Mouse (Mus musculus) natural killer cell, adult 2 months (primary cell): ENCODE results near the gene Tmem9.

Experiments
- DNase-seq, 2 experiments: peaks; one replicate each; pipeline ENCODE4 v3.0.0; 2022; ENCODE audit warnings: low spot score in 2 of 2

Tmem9 gene

GRCm38 (mm10) chr1:136007211-136008158, at the start of gene Tmem9:
TSS of gene Tmem9 (plus strand) at chr1:136008150.
- peak; percentile 4 to 24 for DNase-seq

DNA sequence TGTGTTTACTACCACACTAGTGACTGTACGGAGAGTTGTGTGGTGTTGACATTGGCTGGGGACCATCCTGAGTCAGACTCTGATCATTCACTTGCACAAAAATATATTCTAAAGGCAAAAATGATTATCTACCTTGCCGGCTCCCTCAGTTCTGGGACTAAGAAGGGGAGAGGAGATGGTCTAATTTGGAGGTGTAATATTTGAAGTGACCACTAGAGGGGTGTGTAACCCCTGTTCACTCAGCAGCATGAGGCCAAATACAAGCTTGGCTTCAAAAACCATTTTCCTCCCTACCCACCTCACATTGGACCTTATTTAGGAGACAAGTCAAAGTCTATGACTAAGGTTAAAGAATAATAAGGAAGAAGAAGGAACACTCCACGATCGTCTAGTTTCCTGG, 49.5 kb upstream of the Tmem9 start:
- DNase-seq: no peak

GRCm38 (mm10) chr1:135963177-135963576, 44.8 kb upstream of the Tmem9 start:
- DNase-seq: no peak

DNA sequence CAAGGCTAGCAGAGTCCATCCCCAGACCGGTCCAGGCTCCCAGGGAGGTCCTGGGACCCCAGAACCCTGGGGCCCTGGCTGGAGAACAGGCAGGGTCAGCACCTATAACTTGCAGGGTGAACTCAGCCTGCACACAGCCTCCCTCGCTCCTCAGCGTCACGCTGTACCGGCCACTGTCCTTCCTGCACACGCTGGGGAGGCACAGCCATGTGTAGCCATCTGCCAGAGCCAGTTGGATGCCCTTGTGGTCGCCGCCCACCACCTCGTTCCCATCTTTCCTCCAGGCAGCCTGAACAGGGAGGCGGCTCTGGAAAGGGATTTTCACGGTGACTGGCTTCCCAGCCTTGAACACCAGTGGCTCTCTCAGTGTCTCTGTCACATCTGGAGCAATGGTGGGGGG, 43.4 kb upstream of the Tmem9 start:
- DNase-seq: no peak

DNA sequence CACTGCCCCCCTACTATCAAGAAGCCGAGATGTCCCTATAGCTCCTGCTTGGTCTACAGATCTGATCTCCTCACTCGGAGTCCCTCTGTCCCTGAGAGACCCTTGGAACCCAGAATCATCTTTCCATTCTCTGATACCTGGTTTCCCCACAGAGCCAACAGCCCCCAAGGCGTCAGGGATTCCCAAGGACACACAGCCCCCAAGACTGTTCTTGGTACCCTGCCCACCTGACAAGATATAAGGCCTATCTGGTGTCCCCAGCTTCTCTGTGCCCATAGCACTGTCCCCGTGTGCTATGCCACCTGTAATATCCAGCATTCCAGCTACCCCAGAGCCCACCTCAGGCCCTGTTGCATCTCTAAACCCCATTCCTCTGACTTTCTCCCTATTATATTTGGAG, 40.2 kb upstream of the Tmem9 start:
- no peak for DNase-seq

- DNase-seq: no peak
These were observed 37.5 kb upstream of the Tmem9 start for GRCm38 (mm10) chr1:135970486-135970885.

DNA sequence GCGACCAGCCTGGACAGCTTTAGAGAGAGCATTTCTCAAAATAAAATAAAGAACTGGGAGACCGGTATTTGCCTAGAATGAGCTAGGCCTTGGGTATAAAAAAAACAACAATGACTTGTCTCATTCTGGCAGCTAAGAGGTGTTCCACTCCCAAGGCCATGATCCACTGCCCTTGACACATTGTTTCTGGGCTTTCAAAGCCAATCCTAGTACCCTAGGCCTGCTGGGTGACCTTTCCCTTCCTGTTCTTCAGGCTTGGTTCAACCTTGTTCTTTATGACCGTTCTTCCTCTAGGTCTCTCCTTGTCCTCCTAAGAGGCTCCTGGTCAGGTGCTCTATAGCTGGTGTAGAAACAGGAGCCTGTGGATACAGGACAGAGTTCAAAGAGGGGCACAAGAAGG, 35.4 kb upstream of the Tmem9 start:
- DNase-seq: no peak

- no peak for DNase-seq
These were observed 23.8 kb upstream of the Tmem9 start for GRCm38 (mm10) chr1:135984105-135984504.

DNA sequence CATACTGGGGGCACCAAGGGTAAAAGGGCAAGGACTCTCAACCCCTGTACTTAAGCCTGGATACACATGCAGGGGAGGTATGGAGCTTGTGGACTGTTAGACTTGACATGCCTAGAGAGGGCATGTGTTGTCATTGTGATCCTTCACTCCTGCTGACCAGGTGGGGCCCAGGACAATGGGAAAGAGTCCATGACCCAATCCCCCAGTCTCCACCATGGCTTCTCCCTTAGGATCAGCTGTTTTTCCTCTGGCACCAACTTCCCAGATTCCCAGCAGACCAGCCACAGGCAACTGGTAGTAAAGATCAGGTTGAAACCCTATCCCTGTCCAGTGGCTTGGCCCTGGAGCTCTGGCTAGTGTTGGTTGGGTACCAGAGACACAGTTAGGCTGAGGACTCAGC, 18.1 kb upstream of the Tmem9 start:
- DNase-seq: no peak

- no peak for DNase-seq
These were observed 14.5 kb upstream of the Tmem9 start for GRCm38 (mm10) chr1:135993470-135993869.

DNA sequence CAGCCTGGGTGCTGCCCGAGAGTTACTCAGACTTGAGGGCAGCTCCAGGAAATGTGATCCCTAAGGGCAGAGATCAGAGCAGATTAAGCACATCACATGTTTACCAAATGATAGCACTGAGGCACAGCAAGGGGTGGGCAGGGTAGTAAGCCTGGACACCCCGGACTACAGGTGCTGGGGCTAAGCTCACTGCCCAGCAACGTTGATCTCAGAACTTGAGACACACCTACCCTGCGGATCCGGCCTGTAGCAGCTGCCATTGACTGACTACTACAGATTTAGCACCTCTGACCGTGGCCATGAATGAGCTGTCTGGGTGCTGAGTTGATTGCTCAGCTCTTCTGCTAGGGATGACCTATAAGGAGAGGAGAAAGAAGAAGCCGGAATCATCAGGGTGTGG, 10.4 kb upstream of the Tmem9 start:
- no peak for DNase-seq

GRCm38 (mm10) chr1:135999720-136000287, 8.1 kb upstream of the Tmem9 start:
- no peak for DNase-seq

DNA sequence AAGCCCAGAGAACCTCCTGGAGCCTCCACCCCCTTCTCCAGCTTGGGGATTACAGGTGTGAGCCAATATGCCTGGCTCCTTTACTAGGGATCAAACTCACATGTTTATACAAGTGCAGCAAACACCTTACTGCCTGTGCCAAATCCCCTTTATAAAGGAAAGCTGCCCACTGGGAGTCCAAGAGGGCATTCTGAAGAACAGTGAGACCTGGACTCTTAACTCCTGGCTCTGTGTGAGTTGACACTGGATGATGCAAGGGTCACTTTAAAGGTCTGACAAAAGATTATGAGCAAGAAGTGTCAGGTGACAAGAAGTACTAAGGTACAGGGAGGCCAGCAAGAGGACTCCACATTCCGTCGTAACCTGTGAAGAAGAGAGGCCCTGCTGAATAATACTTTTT, 6.5 kb upstream of the Tmem9 start:
- no peak for DNase-seq

DNA sequence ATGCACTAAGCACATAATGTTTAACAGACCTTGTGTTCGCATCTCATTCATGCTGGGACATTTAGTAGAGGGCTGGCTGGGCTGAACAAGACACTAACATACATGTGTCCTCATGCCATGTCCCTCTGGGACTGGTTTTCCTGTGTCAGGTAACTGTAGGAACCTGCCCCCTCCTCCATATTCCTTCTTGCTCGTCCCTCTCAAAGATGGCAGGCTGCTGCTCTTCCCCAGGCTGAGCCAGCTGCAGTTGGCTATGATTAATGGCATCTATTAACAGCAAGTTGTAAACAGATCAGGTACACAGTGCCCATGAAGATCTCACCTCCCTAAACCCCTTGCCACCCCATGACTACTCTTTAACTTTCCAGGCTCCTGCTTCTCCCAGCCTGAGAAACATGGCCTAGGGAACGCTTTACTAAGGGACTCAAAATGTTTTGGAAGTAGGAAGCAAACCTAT, 1.6 kb upstream of the Tmem9 start, which contains the start of gene Igfn1:
Gene Igfn1, minus strand, starts transcription at position 51 of the 457 bp plus-strand sequence.
- DNase-seq: no peak

DNA sequence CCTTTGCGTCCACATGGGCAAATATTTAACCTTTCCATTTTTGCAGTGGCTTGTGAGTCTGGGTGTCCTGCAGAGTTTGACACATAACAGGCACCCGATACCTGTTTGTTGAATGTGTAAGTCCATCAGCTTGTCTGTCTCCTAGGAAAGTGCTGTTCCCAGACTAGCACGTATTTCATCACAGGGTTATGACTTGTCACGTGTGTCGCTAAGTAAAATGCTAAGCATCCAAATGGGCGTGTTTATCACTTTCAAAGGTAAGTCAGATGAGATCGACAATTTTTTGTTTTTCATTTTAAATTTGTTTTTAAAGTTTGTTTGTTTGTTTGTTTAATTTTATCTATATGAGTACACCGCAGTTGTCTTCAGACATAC, 196 bp downstream of the Tmem9 start:
- DNase-seq: no peak

DNA sequence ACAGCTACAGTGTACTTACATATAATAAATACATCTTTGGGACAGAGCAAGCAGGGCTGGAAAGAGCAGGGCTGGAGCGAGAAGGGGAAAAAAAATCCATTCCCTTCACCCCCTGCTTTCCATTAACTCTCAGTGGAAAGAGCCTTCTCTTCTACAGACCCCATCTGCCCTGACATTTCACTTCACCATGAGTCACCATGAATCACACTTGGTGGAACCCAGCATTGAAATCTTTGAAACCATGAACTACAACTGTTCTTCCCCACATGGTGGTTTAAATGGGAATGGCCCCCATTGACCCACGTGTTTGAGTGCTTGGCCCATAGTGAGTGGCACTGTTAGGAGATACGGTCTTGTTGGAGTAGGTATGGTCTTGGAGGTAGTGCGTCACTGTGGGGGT, 2.3 kb downstream of the Tmem9 start:
- DNase-seq: no peak

DNA sequence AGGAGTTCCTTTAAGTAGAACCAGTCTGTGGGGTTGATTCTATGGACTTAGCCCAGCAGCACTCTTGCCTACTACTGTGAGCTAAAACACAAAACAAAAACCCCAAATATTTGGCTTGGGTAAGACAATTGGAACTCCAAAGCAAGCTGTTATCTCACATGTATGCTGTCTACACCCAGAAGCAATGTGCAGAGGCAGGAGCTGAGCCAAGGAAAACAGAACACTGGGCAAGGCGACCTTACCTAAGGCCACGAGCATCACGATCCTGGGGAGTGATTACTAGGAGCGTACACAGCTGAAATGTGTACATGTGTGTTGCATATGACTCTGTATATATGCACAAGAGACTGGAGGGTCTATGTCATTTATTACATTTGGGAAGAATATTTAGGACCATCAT, 5.6 kb downstream of the Tmem9 start:
- no peak for DNase-seq

GRCm38 (mm10) chr1:136014796-136015502, 7.0 kb downstream of the Tmem9 start:
- DNase-seq: no peak

DNA sequence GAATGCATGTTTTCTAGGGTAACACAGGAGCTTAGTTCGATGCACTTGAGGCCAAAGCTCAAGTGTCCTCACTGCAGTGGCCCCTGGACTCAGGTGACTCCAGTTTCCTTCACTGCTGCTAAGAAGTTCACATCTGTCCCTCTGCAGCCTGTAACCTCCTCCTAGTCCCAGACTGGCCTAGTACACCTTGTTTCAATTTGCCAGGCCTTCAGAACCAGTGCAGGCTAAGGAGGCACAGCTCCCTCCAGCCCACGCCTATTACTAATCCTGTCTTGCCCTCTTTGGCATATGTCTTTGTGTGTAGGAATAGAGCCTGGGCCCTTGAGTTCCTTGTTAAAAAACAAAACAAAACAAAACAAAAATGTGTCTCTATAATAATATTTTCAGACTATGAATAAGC, 9.4 kb downstream of the Tmem9 start:
- no peak for DNase-seq

DNA sequence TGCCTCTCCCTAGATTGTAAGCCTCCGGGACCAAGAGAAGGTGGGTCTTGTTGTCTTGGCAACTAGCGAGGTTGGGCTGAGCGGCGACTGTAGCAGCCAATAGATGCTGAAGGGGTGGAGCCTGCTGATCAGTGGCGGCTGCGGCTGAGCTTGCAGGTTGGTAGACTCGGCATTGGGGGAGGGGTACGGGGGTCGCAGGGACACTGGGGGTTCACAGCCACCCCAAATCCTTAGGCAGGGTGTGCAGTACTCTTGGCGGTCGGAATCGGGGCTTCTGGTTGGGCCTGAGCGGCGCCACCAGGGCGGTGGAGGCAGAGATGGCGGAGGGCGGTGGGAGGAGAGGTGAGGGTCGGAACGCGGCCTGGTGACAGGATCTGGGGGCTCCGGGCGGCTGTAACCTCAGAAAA, 10.0 kb downstream of the Tmem9 start:
- DNase-seq: peak; percentile 64 to 69

DNA sequence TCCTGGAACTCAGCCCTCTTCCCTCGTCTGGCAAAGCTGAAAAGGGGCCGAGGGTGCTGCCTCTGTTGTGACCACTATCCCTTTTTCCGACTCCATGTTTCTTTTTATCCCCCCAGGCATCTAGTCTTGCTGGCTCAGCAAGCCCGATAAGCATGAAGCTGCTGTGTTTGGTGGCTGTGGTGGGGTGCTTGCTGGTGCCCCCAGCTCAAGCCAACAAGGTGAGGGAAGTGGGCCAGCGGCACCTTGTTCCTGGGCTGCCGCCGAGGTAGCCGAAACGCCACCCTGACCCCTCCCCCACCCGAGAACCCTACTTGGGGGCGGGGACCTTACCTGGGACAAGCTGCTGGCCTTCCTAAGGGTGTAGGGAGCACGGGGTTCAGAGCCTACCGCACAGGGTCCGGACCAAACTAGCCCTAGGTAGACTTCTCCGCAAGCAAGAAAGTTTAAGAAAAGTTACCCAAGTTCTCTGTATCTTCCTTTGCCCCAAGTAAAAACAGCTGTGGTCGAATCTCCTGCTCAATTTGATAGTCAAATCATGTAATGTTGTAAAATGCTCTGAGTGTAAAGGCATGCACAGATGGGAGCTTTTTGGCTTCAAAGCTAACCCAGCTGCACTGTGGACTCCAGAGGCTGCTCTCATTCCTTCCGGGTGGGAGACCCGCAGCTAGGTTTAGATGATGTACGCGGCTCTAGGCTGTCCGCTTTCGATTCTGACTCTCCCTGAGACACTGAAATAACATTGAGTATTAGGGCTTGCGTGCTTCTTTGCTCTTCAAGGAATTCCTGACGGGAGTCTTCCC, 10.6 kb downstream of the Tmem9 start:
- DNase-seq: peak; percentile 3 to 21

DNA sequence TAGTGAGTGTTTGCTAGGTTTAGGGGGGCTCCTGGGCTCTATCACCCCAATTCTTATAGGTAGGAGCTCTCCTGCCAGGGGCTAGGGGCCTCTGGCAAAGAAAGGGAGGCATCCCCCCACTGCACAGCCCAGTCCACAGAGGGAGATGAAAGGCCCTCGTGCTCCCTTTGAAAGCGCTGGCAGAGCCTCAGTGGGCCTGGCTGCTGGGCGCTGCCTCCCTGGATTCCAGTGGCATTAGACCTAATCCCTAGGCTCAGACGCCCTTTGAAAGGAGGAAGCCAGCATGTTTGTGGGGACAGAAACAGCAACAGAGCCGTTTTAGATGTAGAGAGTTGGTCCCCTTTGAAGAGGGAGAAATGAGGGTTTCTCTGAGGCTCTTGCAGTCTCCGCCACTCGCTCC, 22.3 kb downstream of the Tmem9 start:
- DNase-seq: no peak
